Mouse (Mus musculus) thymus, adult 2 months (tissue): ENCODE results near the gene Chst11.

Experiments used
- CTCF ChIP-seq: fragments of 200-500 bp; IDR thresholded peaks from 2 replicates; pipeline ENCODE4 v1.5.1; 2012; ENCODE audit warnings: mild to moderate bottlenecking, control low read depth, low read length, moderate library complexity, borderline replicate concordance; ENCODE audit not compliant: control insufficient read depth, poor library complexity, insufficient read depth; ENCODE audit errors: extremely low read depth
- POLR2A ChIP-seq: fragments of 200-500 bp; IDR thresholded peaks from 2 replicates; pipeline ENCODE4 v1.6.1; 2012; ENCODE audit warnings: mild to moderate bottlenecking, low read length, control low read depth, moderate library complexity; ENCODE audit not compliant: control insufficient read depth, poor library complexity, insufficient read depth; ENCODE audit errors: extremely low read depth

DNA sequence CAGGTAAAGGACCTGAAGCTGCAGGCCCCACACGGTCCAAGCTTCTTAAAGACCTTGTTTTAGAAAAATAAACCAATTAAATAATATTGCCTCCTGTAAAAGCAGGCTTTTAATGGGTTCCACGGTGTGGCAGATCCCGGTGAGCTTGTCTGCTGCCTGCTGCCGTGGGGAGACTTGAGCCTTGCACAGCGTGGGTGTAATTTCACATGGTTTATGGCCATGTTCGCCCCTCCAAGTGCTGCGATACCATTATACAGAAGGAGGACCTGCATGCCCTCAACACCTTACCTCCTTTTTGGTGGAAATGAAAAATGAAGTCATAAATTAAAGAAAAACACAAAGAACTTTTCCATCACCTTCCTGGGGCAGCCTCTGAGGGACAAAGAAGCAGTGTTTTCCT is 103.0 kb downstream of the Chst11 start:
- TF ChIP-seq CTCF (no peak), POLR2A (no peak)
